Mouse (Mus musculus): Measurements from ENCODE around the gene Fam89a.

Gene Fam89a

DNA sequence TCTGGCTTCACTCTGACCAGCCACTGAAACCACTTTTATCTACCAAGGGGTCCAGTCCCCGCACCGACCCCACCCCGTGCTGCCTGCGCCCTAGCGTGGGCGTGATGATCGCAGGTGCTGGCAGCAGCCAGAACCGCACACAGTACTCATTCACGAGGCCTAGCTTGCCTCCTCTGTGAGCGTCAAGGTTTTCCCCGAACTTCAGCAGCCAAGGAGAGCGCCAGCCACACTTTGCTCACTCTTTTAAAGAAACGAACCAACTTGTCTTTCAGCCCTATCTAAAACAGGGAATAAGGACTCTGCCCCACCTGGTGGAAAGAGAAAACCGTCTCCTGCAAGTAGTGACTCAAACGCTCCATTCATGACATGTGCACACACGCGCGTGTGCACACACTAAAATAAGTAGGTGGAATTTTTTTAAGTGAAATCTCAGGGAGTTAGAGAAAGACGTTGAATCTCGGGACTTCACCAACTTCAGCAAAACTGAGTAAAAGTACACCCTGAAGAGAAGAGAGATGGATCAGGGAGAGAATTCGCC, 762 bp upstream of the Fam89a start:
- no peak for DNase-seq (ENCODE audit: low read depth, low spot score)

DNA sequence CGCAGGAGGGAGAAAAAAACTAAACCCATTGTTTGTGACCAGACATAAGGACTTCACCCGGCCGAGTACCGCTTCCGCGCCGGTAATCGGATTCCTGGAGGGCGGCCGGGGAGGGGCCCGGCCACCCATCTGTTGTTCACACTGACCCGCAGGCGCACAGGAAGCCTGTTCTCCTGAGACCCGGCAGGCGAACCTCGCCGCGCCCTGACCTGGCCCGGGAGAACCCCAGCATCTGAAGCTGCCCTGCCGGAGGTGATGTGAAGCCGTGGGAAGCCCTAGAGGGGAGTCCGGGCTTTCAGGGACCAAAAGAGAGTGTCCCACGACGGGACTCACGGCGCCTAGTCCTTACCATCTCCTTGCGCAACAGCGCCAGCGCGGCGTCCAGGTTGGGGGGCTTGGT, 441 bp downstream of the Fam89a start:
- DNase-seq (ENCODE audit: low read depth, low spot score): no peak

DNA sequence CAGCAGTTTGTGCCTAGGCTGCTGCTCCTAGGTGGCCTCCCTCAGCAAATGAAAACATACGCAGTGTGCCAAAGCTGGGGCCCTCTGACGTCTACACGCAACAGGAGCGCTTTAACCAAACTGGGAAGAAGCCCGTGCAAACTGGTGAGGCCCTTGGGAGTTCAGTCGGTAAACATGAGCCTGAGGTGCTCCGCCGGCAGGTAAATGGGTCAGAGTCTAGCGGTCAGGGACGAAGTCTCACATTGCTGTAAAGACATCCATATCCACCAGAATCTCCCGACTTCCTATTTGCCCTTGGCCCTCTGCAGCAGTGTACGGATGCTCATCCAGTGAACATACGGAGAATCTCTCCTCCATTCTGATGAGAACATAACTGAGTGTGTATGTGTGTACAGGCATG, 5.0 kb downstream of the Fam89a start:
- no peak for DNase-seq (ENCODE audit: low read depth, low spot score)

- DNase-seq (ENCODE audit: low read depth, low spot score): no peak
Observed at GRCm38 (mm10) chr8:124739268-124739667, 12.4 kb downstream of the Fam89a start.

DNA sequence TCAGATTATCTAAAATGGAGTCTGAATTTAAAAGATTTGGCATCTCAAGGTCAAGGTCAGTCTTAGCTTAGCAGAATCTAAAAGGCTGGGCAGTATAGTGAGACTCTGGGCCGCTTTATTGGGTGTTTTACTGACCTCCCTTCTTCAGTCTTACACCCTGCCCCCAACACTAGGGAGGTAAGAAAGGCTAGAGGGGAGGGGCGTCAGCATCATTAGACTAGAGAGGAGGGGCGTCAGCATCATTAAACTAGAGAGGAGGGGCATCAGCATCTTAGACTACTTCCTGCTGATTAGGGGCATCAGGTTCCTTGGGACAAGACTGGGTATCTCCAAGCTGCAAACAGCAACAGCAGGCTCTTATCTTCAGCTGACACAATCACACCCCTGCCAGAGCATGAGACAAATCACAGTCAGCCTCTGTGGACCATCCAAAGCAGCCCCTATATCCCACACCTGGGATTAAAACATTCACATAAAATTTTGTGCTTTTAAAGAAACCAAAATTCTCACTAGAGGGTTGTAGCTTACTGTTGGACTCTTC, 16.2 kb downstream of the Fam89a start:
- no peak for DNase-seq (ENCODE audit: low read depth, low spot score)

- no peak for DNase-seq (ENCODE audit: low read depth, low spot score)
Observed at GRCm38 (mm10) chr8:124732828-124733227, 18.8 kb downstream of the Fam89a start.

- no peak for DNase-seq (ENCODE audit: low read depth, low spot score)
Observed at GRCm38 (mm10) chr8:124724301-124724700, 27.3 kb downstream of the Fam89a start.

DNA sequence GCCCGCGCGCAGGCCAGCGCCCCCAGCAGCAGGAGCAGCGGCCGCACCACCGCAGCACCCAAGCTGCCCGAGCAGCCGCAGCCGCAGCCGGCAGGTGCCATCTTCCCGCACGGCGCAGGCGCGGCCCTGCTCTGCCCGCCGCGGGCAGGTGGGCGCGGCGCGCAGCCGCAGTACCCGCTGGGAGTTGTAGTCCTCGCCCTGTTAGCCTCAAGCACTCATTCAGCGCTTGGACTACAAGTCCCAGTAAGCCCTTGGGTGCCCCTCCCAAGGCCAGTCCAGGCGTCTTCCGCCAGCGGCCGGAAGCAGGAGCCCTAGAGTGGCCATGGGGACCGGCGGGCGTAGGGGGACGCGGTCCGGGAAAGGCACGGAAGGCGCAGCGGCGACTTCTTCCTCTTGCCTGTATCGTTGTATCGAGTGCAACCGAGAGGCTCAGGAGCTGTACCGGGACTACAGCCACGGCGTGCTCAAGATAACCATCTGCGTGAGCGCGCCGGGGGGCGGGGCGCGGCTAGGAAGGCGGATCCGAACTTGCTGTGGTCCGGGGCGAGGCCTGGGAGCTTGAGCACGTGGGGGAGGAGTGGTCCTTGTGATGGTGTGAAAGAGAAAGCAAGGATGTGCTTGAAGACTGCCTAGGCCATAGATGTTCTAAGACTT, 29.6 kb downstream of the Fam89a start, which contains the start of the genes Ttc13 and Arv1:
Gene Ttc13 (minus strand): TSS at position 122 of the 654 bp plus-strand sequence.
Gene Arv1 (plus strand): TSS at position 278 of the 654 bp plus-strand sequence.
- peak; percentile 94 for DNase-seq (ENCODE audit: low read depth, low spot score)

GRCm38 (mm10) chr8:124720938-124721861, 30.4 kb downstream of the Fam89a start:
- DNase-seq (ENCODE audit: low read depth, low spot score): no peak

- no peak for DNase-seq (ENCODE audit: low read depth, low spot score)
Observed at GRCm38 (mm10) chr8:124720133-124720532, 31.5 kb downstream of the Fam89a start.

GRCm38 (mm10) chr8:124715736-124716135, 35.9 kb downstream of the Fam89a start:
- DNase-seq (ENCODE audit: low read depth, low spot score): no peak

- DNase-seq (ENCODE audit: low read depth, low spot score): no peak
Observed at GRCm38 (mm10) chr8:124713207-124713606, 38.4 kb downstream of the Fam89a start.

DNA sequence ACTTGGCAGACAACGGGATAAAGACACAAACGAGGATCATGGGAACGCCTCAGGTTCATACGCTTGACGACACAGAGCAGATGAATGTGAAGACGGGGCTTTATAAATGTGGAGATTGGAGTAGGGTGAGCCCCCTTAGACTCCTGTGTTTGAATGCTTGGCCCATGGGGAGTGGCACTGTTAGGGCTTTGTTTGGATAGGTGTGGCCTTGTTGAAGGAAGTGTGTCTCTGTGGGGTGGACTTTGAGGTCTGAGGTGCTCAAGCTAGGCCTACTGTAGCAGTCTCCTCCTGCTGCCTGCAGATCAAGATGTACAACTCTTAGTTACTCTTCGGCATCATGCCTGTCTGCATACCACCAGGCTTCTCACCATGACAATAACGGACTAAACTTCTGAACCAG, 45.8 kb downstream of the Fam89a start:
- DNase-seq (ENCODE audit: low read depth, low spot score): no peak

DNA sequence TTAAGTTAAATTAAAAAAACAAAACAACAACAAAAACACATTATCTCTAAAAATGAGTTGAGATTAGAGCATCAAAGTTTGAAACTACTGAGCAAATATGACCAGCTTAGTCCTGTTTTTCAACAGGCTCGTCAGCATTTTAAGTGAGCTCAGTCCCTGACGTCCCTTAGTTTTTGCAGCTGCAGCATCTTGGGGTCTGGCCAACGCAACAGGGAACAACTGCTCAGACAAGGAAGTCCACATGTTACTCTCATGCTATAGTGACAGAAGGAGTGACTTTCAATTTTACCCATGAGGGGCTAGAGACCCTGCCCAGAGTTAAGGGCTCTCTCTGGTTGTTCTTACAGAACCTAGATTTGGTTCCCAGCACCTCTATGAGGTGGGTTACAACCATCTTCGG, 47.3 kb downstream of the Fam89a start:
- no peak for DNase-seq (ENCODE audit: low read depth, low spot score)

GRCm38 (mm10) chr8:124703526-124703925, 48.1 kb downstream of the Fam89a start:
- DNase-seq (ENCODE audit: low read depth, low spot score): no peak

GRCm38 (mm10) chr8:124702183-124702582, 49.4 kb downstream of the Fam89a start:
- no peak for DNase-seq (ENCODE audit: low read depth, low spot score)

DNA sequence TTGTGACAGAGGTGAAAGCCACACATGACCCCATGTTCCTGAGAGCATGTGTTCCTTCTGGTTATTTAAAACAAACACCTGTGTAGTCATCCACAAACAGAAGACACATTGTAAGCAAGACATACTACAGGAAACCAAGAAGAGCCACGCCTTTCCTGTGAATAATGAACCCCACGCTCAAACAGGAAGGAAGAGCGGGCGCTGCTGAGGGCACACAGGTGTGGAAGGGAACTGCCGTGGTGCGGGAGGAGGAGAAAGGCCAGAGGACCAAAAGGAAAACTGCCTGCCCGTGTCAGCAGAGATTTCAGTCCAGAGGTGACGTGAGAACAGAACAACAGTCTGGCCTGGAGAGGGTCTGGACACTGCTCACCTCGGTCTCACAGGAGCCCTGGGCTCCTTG, 50.6 kb downstream of the Fam89a start:
- no peak for DNase-seq (ENCODE audit: low read depth, low spot score)

- no peak for DNase-seq (ENCODE audit: low read depth, low spot score)
Observed at GRCm38 (mm10) chr8:124700271-124700670, 51.4 kb downstream of the Fam89a start.

DNA sequence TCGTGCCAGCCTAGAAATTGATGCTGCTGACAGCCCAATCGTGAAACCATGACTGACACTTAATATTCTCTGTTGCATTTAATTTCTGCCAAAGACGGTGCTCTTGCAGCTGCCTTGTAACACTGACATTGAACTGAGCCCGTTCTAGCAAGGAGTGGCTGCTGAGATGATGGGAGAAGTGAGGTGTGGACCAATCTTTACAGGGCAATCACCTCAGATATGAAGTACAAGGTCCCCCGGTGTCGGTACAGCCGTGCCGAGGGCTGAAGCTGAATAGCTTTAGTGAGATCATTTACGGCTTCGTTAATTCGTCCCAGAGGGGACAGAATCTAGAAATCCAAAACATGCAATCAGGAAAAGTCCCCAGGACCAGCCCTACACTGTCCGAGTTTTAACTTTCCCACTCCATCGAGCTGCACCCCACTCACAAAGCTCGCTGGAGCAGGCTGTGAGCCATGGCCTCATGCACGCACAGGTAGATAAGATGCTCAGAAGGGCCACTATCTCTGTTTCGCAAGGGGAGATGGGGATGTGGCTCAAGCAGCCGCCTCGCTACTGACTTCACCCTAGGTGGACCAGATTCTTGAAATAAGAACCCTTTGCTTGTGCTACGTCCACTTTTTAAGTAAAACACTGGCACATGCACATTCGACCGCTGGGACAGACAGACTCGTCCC, 56.1 kb downstream of the Fam89a start:
- DNase-seq (ENCODE audit: low read depth, low spot score): no peak

- DNase-seq (ENCODE audit: low read depth, low spot score): no peak
Observed at GRCm38 (mm10) chr8:124691706-124692105, 59.9 kb downstream of the Fam89a start.

Measured in brain, embryonic 18.5 days (tissue).